30 mouse cellular contexts compared by ENCODE assay signal in genomic region chr9:58446829-58447228, GRCm38 (mm10). TPM values are rescaled to one million over a fixed set of nuclear protein-coding genes. Genes with fewer than 3 reads are reported as not detected.
DNase-seq lines count a peak whose midpoint lies in the region; ATAC-seq and TF ChIP-seq lines count a peak whose summit lies in the region.
"Had no signal": no experiment of that assay in that cellular context is flagged by ENCODE, and none has a peak within 500 bp of the region (broad histone marks: within the 10 kb centered on the region; RNA-seq: fewer than 3 reads in every experiment).

No protein-coding gene starts in this region.

- no peak for TF ChIP-seq CTCF in forebrain, postnatal 0 days (IDR thresholded peaks at IDR 0.05; ENCODE audit: low read depth)

- no peak overlapping the region for H3K4me3 ChIP-seq in forebrain, postnatal 0 days (ENCODE audit: low read depth, low read length)
- no peak overlapping the region for H3K4me3 ChIP-seq in forebrain, embryonic 16.5 days (replicated peaks; ENCODE audit: low read length)
- H3K4me3 ChIP-seq in midbrain, embryonic 13.5 days (replicated peaks): no peak overlapping the region
- H3K4me3 ChIP-seq in midbrain, embryonic 15.5 days: no peak overlapping the region
- no peak overlapping the region for H3K4me3 ChIP-seq in limb, embryonic 10.5 days
- H3K4me3 ChIP-seq: embryonic facial prominence, embryonic 13.5 days; kidney, embryonic 15.5 days; limb, embryonic 12.5 days; liver, embryonic 15.5 days; stomach, embryonic 15.5 days had no signal

- H3K4me2 ChIP-seq in forebrain, postnatal 0 days (ENCODE audit: low read depth): no peak overlapping the region
- H3K4me2 ChIP-seq in forebrain, embryonic 16.5 days (ENCODE audit: low read length): no peak overlapping the region
- no peak overlapping the region for H3K4me2 ChIP-seq in midbrain, embryonic 13.5 days (replicated peaks)
- H3K4me2 ChIP-seq in midbrain, embryonic 15.5 days: no peak overlapping the region
- H3K4me2 ChIP-seq: embryonic facial prominence, embryonic 13.5 days; heart, embryonic 11.5 days; kidney, embryonic 15.5 days; limb, embryonic 12.5 days; liver, embryonic 15.5 days; lung, embryonic 14.5 days; stomach, embryonic 15.5 days had no signal

- H3K27me3 ChIP-seq in forebrain, postnatal 0 days (ENCODE audit: insufficient read depth, low read length): no peaks in the 10 kb centered on the region
- H3K27me3 ChIP-seq in forebrain, embryonic 16.5 days (replicated peaks; ENCODE audit: control insufficient read depth, insufficient read depth, low read length): no peaks in the 10 kb centered on the region
- no peaks in the 10 kb centered on the region for H3K27me3 ChIP-seq in midbrain, embryonic 13.5 days
- no peaks in the 10 kb centered on the region for H3K27me3 ChIP-seq in midbrain, embryonic 15.5 days (replicated peaks)
- H3K27me3 ChIP-seq in limb, embryonic 10.5 days (ENCODE audit: low read depth, poor library complexity, severe bottlenecking): no peaks in the 10 kb centered on the region
- H3K27me3 ChIP-seq: embryonic facial prominence, embryonic 13.5 days; kidney, embryonic 15.5 days; limb, embryonic 12.5 days; liver, embryonic 15.5 days; stomach, embryonic 15.5 days had no signal

- H3K9ac ChIP-seq in forebrain, postnatal 0 days: no peak overlapping the region
- H3K9ac ChIP-seq in forebrain, embryonic 16.5 days (replicated peaks; ENCODE audit: low read depth, low read length): no peak overlapping the region
- no peak overlapping the region for H3K9ac ChIP-seq in midbrain, embryonic 13.5 days (replicated peaks)
- H3K9ac ChIP-seq in midbrain, embryonic 15.5 days: no peak overlapping the region
- H3K9ac ChIP-seq: embryonic facial prominence, embryonic 13.5 days; kidney, embryonic 15.5 days; limb, embryonic 12.5 days; liver, embryonic 15.5 days; lung, embryonic 14.5 days; stomach, embryonic 15.5 days had no signal

- no peaks in the 10 kb centered on the region for H3K9me3 ChIP-seq in forebrain, postnatal 0 days (ENCODE audit: low read length)
- H3K9me3 ChIP-seq in forebrain, embryonic 16.5 days (ENCODE audit: control insufficient read depth, low read length): no peaks in the 10 kb centered on the region
- H3K9me3 ChIP-seq in midbrain, embryonic 13.5 days: no peaks in the 10 kb centered on the region
- no peaks in the 10 kb centered on the region for H3K9me3 ChIP-seq in midbrain, embryonic 15.5 days
- no peaks in the 10 kb centered on the region for H3K9me3 ChIP-seq in limb, embryonic 10.5 days (replicated peaks)
- H3K9me3 ChIP-seq: embryonic facial prominence, embryonic 13.5 days; G1E; kidney, embryonic 15.5 days; limb, embryonic 12.5 days; liver, embryonic 15.5 days; stomach, embryonic 15.5 days had no signal

- peaks cover 13% of the 10 kb centered on the region for H3K4me1 ChIP-seq in forebrain, postnatal 0 days (ENCODE audit: insufficient read depth)
- peaks cover 31% of the 10 kb centered on the region for H3K4me1 ChIP-seq in forebrain, embryonic 16.5 days (replicated peaks; ENCODE audit: control insufficient read depth, insufficient read depth, low read length)
- H3K4me1 ChIP-seq in midbrain, embryonic 13.5 days (replicated peaks): peaks cover 37% of the 10 kb centered on the region
- peaks cover 20% of the 10 kb centered on the region for H3K4me1 ChIP-seq in midbrain, embryonic 15.5 days
- H3K4me1 ChIP-seq in limb, embryonic 10.5 days: peaks cover 43% of the 10 kb centered on the region
- H3K4me1 ChIP-seq: liver, embryonic 15.5 days had no signal

- WGBS in forebrain, postnatal 0 days: 31% methylated on average over 4 of the region's 4 CpGs
- WGBS in forebrain, embryonic 16.5 days: 20% methylated on average over 4 of the region's 4 CpGs
- WGBS in midbrain, embryonic 13.5 days: 47% methylated on average over 4 of the region's 4 CpGs
- WGBS in midbrain, embryonic 15.5 days: 36% methylated on average over 4 of the region's 4 CpGs
- WGBS in limb, embryonic 10.5 days: 35% methylated on average over 4 of the region's 4 CpGs

- no peak for DNase-seq in forebrain, postnatal 0 days
- DNase-seq in ES-CJ7 (ENCODE audit: low read depth, low spot score): peak; percentile 35
- no peak for DNase-seq in limb, embryonic 10.5 days (ENCODE audit: low spot score)
- no peak for DNase-seq in cerebellum, postnatal 36 days
- DNase-seq: adrenal gland, postnatal 10 days; cerebellum, adult 11 months; cerebellum, adult 9-10 months; gastrocnemius, postnatal 10 days; kidney, adult 18-20 months; kidney, postnatal 25 days; lung, embryonic 14.5 days; lung, postnatal 14 days; retina, postnatal 1 day; right cerebral cortex, postnatal 14 days had no signal

- no peaks in the 10 kb centered on the region for H3K36me3 ChIP-seq in forebrain, postnatal 0 days (ENCODE audit: insufficient read depth)
- no peaks in the 10 kb centered on the region for H3K36me3 ChIP-seq in forebrain, embryonic 16.5 days (ENCODE audit: control insufficient read depth, insufficient read depth)
- H3K36me3 ChIP-seq in midbrain, embryonic 13.5 days: no peaks in the 10 kb centered on the region
- no peaks in the 10 kb centered on the region for H3K36me3 ChIP-seq in midbrain, embryonic 15.5 days (replicated peaks)
- no peaks in the 10 kb centered on the region for H3K36me3 ChIP-seq in limb, embryonic 10.5 days
- H3K36me3 ChIP-seq: embryonic facial prominence, embryonic 13.5 days; G1E; kidney, embryonic 15.5 days; limb, embryonic 12.5 days; liver, embryonic 15.5 days; stomach, embryonic 15.5 days had no signal

- 0 out of 2 replicates have a peak, but pooled peaks have one; percentile 34 for ATAC-seq in forebrain, postnatal 0 days
- no peak for ATAC-seq in forebrain, embryonic 16.5 days
- ATAC-seq in midbrain, embryonic 13.5 days: no peak
- ATAC-seq in midbrain, embryonic 15.5 days (replicated peaks): no peak
- ATAC-seq: CD4-positive, CD25-positive, alpha-beta regulatory T cell, adult 4 months; hindbrain, embryonic 16.5 days had no signal

- no peak overlapping the region for H3K27ac ChIP-seq in forebrain, postnatal 0 days (ENCODE audit: low read depth, low read length)
- no peak overlapping the region for H3K27ac ChIP-seq in forebrain, embryonic 16.5 days (ENCODE audit: low read length)
- 0 out of 2 replicates have a peak overlapping the region, but pooled peaks have one; percentile 11 for H3K27ac ChIP-seq in midbrain, embryonic 13.5 days
- no peak overlapping the region for H3K27ac ChIP-seq in midbrain, embryonic 15.5 days
- H3K27ac ChIP-seq in limb, embryonic 10.5 days: peak overlapping the region; percentile 15; the same call in 1 of the 2 replicates
- H3K27ac ChIP-seq: embryonic facial prominence, embryonic 13.5 days; kidney, embryonic 15.5 days; limb, embryonic 12.5 days; liver, embryonic 15.5 days; stomach, embryonic 15.5 days had no signal

RNA-seq across cellular contexts. Expression of gene Insyn1, which starts 41.6 kb away (rescaled TPM):
- total RNA-seq in forebrain, postnatal 0 days (2014; rRNA removed): 65.3 and 71.5 TPM in 2 replicates
- 6.0 TPM in 2 replicates for polyA plus RNA-seq in forebrain, postnatal 0 days (2015; fragmentation: Nextera tagmentation; extraction: Ambion mirVana)
- 4.0 and 4.9 TPM in 2 replicates for polyA plus RNA-seq in forebrain, embryonic 16.5 days (2015; fragmentation: Nextera tagmentation; extraction: Ambion mirVana)
- 2.9 and 5.2 TPM in 2 replicates for polyA plus RNA-seq in midbrain, embryonic 13.5 days (2015; fragmentation: Nextera tagmentation; extraction: Ambion mirVana)
- 10.9 and 14.2 TPM in 2 replicates for polyA plus RNA-seq in midbrain, embryonic 15.5 days (2015; fragmentation: Nextera tagmentation; extraction: Ambion mirVana)
- 1.2 and 1.3 TPM in 2 replicates for polyA plus RNA-seq in limb, embryonic 10.5 days (2016; fragmentation: Nextera tagmentation; extraction: Ambion mirVana)
- total RNA-seq: common myeloid progenitor, adult 5-6 weeks; granulocyte monocyte progenitor cell, adult 5-6 weeks; hematopoietic stem cell, adult 5-6 weeks had no signal
- polyA plus RNA-seq: CD4-positive, CD25-positive, alpha-beta regulatory T cell, adult 4 months; G1E; liver, adult 2 months; liver, embryonic 15.5 days had no signal

Comparison
In these comparisons a context has a peak if more than half of its experiments do, and no peak if none do; other contexts are left out.
1. H3K27ac ChIP-seq: peak in midbrain, embryonic 13.5 days (single experiment) and limb, embryonic 10.5 days (single experiment); none in forebrain, postnatal 0 days (single experiment), forebrain, embryonic 16.5 days (single experiment) and midbrain, embryonic 15.5 days (single experiment).